Mouse (Mus musculus) lung, postnatal 10 days (tissue): ENCODE measurements around the gene Taar7a.

ENCODE experiments used
- DNase-seq: peaks from one replicate; pipeline ENCODE4 v3.0.0; 2021

Gene Taar7a

DNA sequence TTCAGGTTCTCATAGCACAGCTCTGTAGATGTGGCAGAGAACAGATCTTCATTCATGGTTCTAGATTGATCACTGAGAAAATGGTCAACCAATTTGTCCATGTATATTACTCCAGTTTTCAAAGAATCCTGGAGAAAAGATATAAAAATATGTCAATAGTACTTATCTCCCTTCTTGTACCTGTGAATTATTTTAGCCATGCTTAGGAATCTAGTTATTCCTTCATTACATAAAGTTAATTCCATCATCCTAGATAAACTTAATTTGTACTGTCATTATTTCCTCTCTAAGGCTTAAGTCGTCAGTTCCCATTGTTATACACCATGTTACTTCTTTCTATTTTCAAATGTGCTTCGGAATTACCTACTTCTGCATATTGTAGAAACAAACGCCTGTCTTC lies at the start of gene Taar7a:
Taar7a (minus strand) TSS at position 101 of the 400 bp plus-strand sequence.
- DNase-seq = no peak

DNA sequence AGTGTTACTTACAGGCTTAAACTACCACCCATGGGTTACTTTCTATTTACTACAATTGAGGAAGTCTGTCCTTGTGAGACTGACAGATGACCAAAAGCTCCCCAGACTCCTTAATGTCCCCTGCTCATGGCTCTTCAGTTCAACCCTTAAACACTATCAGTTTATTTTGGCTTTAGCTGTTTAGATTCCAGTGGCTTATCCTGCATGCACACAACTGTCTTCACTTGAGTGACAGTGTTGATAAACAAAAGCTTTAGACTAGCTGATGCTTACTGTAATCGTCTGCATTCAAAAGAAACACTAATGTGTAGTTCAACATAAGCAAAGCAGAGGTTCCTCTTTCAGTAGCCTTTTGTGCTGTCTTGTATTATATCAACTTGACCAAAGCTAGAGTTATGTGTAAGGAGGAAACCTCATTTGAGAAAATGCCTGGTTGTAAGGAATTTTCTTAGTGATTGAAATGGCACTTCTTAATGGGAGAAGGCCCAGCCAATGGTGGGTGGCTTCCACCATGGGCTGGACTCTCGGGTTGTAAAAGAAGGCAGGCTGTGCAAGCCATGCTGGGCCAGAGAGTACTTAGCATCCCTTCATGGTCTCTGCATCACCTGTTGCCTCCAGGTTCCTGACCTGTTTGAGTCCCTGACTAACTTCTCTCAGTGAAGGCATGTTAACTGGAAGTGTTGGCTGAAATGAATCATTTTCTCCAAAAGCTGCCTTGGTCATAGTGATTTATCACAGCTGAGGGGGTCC lies 47.0 kb upstream of the Taar7a start:
- no peak for DNase-seq

DNA sequence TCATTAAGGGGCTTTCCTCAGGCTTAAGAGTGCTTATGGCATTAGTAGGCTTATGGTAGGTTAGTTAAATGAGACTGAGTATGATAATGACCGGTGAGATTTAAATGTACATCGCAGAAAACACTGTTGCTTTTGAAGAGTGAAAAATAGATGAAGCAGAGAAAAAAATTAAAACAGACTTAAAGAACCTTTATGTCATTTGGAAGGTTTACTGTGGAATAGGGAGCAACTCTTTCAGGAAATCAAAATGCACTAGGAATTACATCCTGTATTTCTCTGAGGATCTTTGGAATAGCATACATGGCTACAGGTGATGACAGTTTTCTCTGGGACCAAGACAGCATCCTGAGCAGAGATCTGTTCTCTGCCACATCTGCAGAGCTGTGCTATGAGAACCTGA lies 44.0 kb upstream of the Taar7a start, which contains the start of gene Taar7e:
Taar7e (plus strand) TSS at position 301 of the 400 bp plus-strand sequence.
- no peak for DNase-seq

DNA sequence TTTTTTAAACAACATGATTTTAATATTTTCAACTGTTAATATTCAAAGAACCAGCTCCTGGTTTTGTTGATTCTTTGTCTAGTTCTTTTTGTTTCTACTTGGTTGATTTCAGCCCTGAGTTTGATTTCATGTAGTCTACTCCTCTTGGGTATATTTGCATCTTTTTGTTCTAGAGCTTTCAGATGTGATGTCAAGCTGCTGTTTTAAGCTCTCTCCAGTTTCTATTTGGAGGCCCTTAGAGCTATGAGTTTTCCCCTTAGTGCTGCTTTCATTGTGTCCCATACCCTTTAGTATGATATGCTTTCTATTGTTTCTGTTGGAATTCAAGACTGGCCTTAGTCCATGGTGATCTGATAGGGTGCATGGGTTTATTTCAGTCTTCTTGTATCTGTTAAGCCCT lies 38.1 kb upstream of the Taar7a start:
- DNase-seq = no peak

DNA sequence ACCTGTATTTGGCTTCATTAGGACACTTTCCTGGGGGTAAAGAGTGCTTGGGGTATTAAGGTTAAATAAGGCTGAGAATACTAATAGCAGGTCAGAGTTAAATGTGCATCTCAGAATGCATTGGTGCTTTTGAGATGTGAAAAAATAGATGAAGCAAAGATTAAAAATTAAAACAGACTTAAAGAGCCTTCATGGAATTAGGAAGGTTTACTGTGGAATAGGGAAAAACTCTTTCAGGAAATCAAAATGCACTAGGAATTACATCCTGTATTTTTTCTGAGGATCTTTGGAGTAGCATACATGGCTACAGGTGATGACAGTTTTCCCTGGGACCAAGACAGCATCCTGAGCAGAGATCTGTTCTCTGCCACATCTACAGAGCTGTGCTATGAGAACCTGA lies 33.6 kb upstream of the Taar7a start, which contains the start of gene Taar7d:
Taar7d (plus strand) TSS at position 301 of the 400 bp plus-strand sequence.
- no peak for DNase-seq

DNA sequence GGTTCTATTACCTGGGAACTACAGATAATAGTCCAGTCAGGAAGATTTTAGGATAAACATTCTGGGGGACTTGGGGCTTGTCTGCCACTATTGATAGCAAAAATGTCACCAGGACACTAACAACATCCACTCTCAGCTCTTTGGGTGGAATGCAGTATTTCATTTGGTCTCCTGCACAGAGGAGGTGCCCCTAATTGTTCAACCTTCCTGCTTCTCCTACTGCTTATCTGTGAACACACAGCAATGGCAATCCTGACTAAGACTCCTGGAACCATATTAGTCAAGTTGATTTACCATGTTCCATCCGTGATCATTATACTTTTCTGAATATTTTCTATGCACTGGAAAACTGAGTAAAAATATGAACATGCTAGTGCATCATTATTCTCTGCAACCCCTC lies 14.9 kb upstream of the Taar7a start:
- no peak for DNase-seq

DNA sequence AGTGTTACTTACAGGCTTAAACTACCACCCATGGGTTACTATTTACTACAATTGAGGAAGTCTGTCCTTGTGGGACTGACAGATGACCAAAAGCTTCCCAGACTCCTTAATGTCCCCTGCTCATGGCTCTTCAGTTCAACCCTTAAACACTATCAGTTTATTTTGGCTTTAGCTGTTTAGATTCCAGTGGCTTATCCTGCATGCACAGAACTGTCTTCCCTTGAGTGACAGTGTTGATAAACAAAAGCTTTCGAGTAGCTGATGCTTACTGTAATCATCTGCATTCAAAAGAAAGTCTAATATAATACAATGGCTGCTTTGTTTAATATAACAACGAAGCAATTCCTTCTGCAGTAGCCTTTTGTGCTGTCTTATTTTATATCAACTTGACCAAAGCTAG lies 13.8 kb upstream of the Taar7a start:
- DNase-seq = no peak

DNA sequence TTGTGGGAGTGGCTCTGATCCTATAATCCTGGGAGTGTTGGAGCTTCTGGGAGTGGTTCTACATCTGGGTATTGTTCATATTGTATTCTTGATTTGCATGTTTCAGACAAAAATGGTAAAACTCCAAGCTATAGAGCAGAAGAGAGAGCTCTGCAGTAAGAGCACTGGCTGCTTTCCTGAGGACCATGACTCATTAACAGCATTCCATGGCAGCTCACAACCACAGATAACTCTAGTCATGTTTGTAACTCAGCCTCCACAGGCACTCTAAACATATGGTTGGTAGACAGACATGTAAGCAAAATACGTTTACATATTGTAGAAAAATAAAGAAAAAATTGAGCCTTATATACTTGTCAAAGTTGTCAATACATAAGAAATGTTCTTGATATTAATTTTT lies 13.2 kb upstream of the Taar7a start:
- no peak for DNase-seq

DNA sequence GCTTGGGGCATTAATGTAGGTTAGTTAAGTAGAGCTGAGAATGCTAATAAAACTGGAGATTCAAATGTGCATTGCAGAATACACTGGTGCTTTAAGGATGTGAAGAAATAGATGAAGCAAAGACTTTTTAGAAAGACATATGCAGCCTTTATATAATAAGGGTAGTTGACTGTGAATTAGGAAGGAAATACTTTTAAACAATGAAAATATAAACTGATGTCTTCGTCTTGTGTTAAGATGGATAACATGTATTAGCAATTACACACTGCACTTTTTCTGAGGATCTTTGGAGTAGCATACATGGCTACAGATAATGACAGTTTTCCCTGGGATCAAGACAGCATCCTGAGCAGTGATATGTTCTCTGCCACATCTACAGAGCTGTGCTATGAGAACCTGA lies 6.4 kb upstream of the Taar7a start, which contains the start of gene Taar7b:
Taar7b (plus strand) TSS at position 301 of the 400 bp plus-strand sequence.
- DNase-seq = no peak

DNA sequence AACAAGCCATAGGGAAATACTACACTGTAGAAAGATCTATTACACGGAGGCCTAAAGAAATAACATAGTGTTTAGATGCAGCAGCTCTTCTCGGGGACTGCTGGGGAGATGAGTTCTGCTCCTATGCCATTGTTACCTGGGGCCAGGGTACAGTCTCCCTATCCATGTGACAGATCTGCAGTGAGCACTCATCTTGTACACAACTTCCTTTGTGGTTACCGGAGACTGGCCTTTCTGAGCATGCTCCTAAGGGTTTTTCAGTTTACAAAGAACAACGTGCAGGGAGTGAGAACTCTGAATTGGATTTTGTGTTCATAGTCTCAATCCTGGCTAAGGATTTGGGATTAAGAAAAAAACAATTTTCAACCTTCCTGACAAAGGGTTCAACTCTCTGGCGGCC lies 6.9 kb downstream of the Taar7a start:
- no peak for DNase-seq

DNA sequence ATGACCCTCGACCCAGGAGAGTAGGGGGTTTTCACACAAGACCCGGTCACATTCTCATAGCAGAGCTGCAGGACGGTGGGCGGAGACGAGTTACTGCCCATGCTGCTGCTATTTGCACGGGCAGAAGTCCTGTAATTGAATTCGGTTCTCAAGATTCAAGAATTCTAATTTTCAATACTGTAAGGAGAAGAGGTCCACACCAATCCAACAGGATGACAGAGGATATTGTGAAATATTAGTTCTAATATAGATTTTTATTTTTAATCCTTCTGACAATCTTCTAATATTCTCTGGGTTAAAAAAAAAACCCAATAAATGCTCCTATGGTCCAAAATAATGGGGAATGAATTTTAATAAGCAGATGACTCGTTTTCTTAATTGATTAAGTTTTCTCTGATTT lies 7.7 kb downstream of the Taar7a start, which contains the start of gene Taar6:
Taar6 (minus strand) TSS at position 101 of the 400 bp plus-strand sequence.
- no peak for DNase-seq

DNA sequence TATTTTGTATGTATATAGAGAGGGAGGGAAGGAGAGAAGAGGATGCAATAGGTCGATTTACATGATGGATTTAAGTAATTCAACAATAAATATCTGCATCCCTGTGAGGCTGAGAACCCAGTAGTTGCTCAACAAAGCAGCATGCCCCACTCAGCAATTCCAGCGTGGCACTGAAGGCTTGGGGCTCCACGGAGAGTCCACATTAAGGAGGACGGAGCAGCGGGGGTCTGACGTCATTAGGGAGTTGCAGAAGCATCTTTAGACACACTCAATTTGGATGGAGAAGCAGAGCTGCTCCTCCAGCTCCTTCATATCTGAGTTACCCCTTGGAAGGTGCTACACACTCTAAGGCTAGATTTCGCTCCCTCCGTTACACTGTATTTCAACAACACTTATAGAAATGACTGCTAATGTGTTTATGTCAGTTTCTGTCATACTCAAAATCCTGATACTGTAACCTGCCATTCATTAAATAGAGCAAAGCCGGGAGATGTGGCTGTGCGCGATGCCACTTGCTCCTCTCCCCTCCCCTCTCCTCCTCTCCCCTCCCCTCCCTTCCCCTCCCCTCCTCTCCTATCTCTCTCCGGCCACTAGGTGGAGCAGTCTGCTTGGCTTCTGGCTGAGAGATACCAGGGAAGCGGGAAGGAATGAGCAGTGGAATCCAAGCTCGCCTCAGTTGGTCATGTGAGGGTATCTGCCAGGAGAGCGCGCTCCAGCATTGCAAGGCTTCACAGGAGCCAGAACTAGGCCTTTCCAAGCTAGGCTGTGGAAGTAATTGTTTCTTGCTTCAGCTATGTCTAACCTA lies 14.2 kb downstream of the Taar7a start:
- peak; percentile 81 for DNase-seq

DNA sequence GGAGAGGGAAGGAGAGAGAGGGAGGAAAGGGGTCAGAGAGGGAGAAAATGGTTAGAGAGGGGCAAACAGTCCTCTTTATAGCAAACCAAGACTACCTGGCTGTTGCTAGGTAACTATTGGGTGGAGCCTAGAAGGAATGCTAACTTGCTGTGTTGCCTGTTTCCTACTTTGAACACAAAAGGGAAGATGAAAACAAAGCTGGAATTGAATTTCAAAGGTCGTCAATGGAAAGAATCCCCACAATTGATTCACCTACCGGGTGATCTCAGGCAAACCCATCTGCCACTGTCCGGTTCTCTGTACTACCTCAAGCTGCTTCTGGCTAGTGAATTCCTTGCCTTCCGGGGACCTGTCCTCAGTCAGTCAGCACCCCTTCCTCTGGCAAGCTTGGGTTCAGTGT lies 15.3 kb downstream of the Taar7a start:
- DNase-seq = no peak

DNA sequence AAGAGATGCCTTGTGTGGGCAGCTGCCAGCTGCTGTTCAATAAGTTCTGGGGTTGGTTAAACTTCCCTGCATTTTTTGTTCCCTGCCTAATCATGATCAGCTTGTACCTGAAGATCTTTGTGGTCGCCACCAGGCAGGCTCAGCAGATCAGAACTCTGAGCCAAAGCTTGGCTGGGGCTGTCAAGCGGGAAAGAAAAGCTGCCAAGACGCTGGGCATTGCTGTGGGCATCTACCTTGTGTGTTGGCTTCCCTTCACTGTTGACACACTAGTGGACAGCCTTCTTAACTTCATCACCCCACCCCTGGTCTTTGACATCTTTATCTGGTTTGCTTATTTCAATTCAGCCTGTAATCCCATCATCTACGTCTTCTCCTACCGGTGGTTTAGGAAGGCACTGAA lies 22.0 kb downstream of the Taar7a start:
- DNase-seq = no peak

DNA sequence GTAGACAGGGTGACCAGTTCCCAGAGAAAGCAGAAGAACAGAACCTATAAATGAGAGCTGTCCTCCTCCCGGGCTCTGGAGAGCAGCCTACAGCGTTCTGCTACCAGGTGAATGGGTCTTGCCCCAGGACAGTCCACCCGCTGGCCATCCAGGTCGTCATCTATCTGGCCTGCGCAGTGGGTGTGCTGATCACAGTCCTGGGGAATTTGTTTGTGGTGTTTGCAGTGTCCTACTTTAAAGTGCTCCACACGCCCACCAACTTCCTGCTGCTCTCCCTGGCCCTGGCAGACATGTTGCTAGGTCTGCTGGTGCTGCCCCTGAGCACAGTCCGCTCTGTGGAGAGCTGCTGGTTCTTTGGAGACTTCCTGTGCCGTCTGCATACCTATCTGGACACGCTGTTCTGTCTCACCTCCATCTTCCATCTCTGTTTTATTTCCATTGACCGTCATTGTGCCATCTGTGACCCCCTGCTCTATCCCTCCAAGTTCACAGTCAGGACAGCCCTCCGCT lies 22.6 kb downstream of the Taar7a start, which contains the start of gene Taar5:
Taar5 (plus strand) TSS at position 51 of the 510 bp plus-strand sequence.
- no peak for DNase-seq

DNA sequence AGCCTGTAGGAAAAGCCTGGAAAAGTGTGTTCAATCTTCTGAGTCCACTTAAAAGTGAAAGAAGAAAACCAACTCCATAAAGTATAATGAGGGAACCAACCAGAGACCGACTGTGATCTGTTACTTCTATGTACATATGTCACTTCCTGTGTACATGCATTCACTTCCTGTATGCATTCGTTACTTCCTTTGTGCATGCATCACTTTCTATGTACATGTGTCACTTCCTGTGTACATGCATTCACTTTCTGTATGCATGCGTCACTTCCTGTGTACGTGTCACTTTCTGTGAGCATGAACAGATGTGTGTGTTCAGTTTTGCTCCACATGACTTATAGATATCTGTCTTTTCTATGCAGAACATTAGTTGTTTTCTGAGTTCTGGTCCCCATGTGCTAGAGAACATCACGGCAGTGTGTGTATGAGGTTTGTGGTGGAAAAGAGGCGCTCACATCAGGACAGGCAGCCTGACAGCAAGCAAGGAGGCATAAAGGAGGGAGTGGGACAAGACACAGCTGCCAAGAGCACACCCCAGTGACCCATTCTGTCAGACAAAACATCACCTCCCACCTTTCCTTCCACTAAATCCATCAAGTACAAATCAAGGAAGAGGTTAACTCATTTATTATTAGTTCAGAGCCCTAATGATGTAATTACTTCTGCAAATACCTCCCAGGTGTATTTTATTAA lies 28.2 kb downstream of the Taar7a start:
- DNase-seq = no peak

DNA sequence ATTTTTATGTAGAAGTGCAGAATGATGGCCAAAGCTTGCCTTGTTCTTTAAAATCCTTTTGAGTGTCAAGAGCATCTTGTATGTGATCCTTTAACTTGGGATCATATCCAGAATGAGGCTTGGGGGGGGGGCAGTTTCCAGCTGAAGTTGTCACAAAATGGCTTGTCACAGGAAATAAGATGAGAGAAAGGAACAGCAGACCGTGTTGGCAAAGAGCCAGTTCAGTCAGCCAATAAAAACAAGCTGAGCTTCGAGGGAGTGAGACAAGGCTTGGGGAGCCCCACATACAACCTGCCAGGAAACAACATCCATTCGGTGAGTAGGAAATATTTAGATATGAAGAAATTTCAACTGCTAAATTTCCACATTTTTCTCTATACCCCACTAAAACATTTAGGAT lies 29.8 kb downstream of the Taar7a start:
- DNase-seq = peak; percentile 7

DNA sequence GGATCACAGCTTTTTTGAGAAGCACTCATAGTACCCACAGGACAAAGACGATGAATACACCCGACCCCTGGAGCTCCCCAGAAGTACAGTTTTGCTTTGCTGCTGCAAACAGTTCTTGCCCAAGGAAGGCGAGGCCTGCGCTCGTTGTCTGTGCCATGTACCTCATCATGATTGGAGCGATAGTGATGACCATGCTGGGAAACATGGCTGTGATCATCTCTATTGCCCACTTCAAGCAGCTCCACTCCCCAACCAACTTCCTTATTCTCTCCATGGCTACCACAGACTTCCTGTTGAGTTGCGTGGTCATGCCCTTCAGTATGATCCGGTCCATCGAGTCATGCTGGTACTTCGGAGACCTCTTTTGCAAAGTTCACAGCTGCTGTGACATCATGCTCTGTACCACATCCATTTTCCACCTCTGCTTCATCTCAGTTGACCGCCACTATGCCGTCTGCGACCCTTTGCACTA lies 32.8 kb downstream of the Taar7a start, which contains the start of gene Taar4:
Taar4 (plus strand) TSS at position 51 of the 472 bp plus-strand sequence.
- DNase-seq = no peak

DNA sequence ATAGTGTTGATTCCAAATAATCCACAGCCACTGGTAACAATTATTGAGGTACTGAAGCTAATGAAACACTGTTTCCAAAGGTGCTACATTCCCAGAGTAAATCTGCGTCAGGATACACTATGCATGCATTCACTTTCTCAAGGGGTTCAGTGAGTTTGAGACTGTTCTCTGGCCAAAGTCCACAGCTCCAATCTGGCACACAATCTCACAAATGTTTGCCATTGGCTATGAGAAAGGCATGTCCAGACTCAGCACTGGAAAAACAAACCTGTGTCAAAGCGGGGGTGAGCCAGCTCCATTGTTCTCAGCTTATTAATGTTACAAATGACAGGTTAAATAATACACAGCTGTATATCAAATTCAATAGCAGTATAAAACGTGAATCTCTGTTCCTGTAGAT lies 34.2 kb downstream of the Taar7a start:
- DNase-seq = peak; percentile 5

DNA sequence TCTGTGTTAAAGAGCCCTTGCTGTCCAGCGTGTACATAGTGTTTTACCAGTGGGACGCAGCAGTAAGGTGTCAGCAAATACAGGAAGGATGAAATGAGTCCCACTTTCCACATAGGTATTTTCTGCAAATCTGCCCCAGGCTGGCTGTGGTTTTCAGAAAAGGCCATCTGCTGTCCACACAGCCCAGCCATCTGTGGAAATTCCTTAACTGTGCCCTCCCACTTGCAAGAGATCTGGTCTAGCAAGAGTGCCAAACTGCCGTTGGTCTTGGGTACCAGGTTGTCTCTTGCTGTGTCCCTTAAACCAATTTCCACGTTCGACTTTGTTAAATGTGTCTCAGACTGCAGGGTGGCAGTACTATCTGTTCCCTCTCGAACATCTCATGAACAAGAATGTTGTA lies 41.6 kb downstream of the Taar7a start:
- no peak for DNase-seq

DNA sequence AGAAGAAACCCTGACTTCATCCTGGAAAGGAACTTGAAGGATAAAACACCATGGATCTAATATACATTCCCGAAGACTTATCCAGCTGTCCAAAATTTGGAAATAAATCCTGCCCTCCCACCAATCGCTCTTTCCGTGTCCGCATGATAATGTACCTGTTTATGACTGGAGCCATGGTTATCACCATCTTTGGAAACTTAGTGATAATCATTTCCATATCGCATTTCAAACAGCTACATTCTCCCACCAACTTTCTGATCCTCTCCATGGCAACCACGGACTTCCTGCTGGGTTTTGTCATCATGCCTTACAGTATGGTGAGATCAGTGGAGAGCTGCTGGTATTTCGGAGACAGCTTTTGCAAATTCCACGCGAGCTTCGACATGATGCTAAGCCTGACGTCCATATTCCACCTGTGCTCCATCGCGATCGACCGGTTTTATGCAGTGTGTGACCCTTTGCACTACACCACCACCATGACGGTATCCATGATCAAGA lies 43.7 kb downstream of the Taar7a start, which contains the start of gene Taar3:
Taar3 (plus strand) TSS at position 51 of the 498 bp plus-strand sequence.
- DNase-seq = no peak

DNA sequence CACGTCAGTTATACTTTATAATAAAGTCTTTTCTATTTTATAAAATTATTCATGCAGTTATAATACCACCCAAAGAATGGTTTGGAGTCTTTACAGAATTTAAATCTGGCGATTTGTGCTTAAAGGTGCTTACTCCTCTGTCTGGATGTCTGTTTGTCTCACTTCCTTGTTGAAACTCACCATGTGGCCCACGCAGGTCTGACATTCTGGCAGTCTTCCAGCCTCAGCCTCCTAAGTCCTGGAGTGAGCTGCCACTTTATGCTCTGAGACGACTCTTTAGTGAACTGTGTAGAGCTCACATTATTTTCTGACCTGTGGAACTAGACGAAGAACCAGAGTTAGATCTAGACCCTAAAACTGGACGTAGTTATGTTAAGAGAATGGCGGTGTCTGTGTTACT lies 45.3 kb downstream of the Taar7a start:
- peak; percentile 21 for DNase-seq
